Mouse (Mus musculus) erythroblast, adult 5-6 weeks (primary cell): ENCODE results near the gene Trappc12. TPM values are rescaled to one million over a fixed set of nuclear protein-coding genes. Genes with fewer than 3 reads are reported as not detected.
A peak's percentile ranks its signal among the peaks of the same experiment; 100 is the strongest.

Experiments used
- ATAC-seq: replicated peaks from 2 replicates; pipeline ENCODE4 v1.8.0; 2016; ENCODE audit warnings: moderate number of reproducible peaks, mild to moderate bottlenecking, moderate TSS enrichment, inconsistent platforms; ENCODE audit not compliant: poor library complexity, low FRiP score, severe bottlenecking
- total RNA-seq, 2 experiments: library from RNA; stranded (forward) in 1 of 2; stranded (reverse) in 1 of 2; fragments of 150-400 nt in 1 of 2; fragments of 200-764, 138-1000 nt in 1 of 2; gene quantifications; 2 replicates each; pipeline versions ENCODE4 v1.2.3 to v1.2.4; 2015 to 2017; ENCODE audit warnings: low replicate concordance in 2 of 2

Trappc12 gene
- total RNA-seq (2015; ENCODE audit: low replicate concordance) = 6.9 and 13.0 TPM in 2 replicates
- 13.1 and 13.7 TPM in 2 replicates for total RNA-seq (2017; ENCODE audit: low replicate concordance)

GRCm38 (mm10) chr12:28750021-28750633 is at the start of gene Trappc12:
Trappc12 (minus strand) TSS chr12:28750472.
- ATAC-seq = peak; percentile 86

GRCm38 (mm10) chr12:28799798-28800411 is 49.6 kb upstream of the Trappc12 start:
- ATAC-seq = no peak

DNA sequence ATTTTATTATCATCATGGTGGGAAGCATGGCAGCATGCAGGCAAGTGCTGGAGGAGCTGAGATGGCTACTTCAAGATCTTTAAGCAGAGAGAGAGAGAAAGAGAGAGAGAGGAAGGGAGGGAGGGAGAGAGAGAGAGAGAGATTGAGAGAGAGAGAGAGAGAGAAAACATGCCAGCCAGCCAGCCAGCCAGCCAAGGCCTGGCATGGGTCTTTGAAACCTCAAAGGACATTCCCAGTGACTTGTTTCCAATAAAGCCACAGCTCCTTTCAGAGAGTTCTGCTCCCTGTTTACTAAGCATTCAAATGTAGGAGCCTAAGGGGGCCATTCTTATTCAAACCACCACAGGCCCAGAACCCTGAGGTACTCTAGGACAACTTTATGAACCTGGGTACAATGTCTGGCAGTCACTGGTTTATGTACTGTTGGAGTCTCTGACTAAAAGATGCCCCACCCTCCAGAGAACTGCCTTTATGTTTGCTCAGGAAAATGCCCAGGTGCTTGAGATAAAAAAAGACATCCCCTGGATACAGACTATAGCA is 46.7 kb upstream of the Trappc12 start:
- ATAC-seq = no peak

DNA sequence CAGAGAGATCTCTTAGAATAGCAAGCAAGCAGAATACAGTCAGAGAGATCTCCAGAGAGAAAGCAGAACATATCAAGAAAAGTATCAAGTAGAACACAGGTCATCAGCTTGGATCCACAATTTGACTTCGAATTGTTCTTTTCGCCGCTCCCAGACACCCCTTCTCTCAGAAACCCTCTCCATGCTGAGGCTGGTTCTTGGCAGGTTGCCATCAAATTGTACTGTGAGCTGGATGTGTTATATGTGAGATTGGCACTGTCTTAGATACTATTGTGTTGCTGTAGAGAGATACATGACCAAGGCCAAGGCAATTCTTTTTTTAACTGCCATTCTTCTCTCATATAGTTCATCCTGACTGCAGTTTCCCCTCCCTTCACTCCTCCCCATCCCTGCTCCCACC is 44.8 kb upstream of the Trappc12 start:
- no peak for ATAC-seq

DNA sequence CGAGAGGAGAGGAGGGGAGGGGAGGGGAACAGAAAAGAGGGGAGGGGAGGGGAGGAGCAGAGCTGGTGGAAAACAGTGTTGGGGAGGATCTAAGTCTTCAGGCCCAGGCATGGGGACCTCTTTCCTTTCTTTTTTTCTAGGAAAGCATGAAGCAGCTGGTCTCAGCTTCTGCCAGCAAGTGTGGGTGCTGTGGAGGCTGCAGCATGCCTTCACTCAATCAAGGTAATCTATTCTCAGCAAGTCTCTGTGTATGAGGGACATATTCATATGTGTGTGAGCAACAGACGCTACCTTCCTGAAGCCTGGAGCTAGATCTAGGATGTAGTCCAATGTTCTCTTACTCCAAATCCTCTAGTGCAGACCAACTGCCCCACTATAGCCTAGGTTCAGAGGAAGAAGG is 43.4 kb upstream of the Trappc12 start:
- no peak for ATAC-seq

- no peak for ATAC-seq
Measured at GRCm38 (mm10) chr12:28792613-28793012, 42.3 kb upstream of the Trappc12 start.

GRCm38 (mm10) chr12:28786310-28786709 is 36.0 kb upstream of the Trappc12 start:
- no peak for ATAC-seq

DNA sequence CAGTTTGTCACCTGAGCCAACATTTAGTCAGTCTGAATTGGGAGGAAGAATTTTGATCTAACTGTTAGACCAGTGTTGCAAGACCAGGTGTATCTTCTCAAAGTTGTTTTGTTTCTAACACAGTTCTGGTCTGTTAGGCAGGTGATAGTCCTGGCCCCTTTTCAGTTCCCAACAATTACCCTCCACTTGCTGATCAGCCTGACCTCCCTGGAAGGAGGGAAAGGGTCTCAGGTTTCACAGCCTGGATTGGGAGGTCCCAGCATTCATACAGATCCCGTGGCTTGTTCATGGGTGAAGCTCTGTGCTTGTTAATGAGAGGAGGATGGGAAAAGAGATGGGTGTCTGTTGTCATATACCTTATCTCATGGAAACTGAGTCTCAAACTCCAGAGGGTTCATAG is 35.0 kb upstream of the Trappc12 start:
- ATAC-seq = no peak

GRCm38 (mm10) chr12:28784864-28785263 is 34.6 kb upstream of the Trappc12 start:
- ATAC-seq = no peak

GRCm38 (mm10) chr12:28784355-28784754 is 34.1 kb upstream of the Trappc12 start:
- no peak for ATAC-seq

GRCm38 (mm10) chr12:28782637-28783036 is 32.4 kb upstream of the Trappc12 start:
- ATAC-seq = no peak

- no peak for ATAC-seq
Measured at GRCm38 (mm10) chr12:28780180-28780579, 29.9 kb upstream of the Trappc12 start.

GRCm38 (mm10) chr12:28775627-28776026 is 25.4 kb upstream of the Trappc12 start:
- ATAC-seq = no peak

GRCm38 (mm10) chr12:28775120-28775519 is 24.8 kb upstream of the Trappc12 start:
- no peak for ATAC-seq

DNA sequence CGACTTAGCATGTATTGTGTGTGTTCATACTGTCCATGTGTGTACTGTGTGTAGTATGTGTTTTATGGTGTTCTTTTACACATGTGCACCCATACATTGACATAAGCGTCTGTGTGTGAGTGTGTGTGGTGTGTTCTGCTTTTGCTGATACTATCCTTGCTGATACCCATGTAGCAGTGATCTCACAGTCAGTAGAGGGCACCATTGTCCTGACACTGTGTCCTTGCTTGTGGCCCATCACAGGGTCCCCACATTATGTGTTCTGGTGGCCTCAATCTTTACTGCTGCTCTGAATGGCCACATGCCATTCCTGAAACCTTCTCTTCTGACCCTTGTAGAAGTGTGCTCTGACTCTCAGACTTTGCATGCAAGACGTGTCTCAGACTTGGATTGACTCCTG is 23.5 kb upstream of the Trappc12 start:
- ATAC-seq = 0 out of 2 replicates have a peak, but pooled peaks have one; percentile 30

DNA sequence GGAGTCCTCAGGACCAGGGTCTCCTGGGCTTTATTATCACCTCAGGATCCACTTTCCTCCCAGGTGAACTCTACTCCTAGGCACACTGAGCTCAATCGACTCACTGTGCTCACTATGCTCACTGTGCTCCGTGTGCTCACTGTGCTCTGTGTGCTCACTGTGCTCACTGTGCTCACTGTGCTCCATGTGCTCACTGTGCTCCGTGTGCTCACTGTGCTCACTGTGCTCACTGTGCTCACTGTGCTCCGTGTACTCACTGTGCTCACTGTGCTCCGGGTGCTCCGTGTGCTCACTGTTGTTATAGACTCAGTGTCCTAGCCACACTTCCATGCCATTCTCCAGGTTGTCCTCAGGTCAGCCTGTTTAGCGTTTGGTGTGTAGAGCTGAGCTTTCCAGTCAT is 19.7 kb upstream of the Trappc12 start:
- no peak for ATAC-seq

DNA sequence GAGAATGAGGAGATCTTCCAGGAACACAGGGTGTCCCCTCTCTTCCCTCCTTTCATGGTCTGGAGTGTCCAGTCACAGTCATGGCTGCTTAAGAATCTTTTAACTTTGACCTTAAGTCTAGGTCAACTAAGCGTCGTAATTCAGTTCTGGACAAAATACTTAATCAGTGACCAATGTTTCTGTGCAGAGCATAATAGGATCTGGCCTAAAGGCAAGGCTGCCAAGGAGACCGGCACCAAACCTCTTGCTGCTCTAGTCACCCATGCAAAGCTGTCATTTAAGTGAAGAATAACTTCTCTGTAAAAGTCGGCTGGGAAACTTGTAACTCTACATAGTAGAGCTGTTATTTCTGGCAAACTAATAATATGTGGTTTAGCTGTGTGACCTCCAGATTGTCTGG is 5.7 kb upstream of the Trappc12 start:
- ATAC-seq = no peak

GRCm38 (mm10) chr12:28751508-28752263 is 1.4 kb upstream of the Trappc12 start, which contains the start of gene Eipr1:
Eipr1 (plus strand) TSS chr12:28751803.
- peak; percentile 94 for ATAC-seq

- ATAC-seq = no peak
Measured at GRCm38 (mm10) chr12:28750876-28751275, 604 bp upstream of the Trappc12 start.

GRCm38 (mm10) chr12:28743328-28743727 is 6.9 kb downstream of the Trappc12 start:
- no peak for ATAC-seq

- ATAC-seq = no peak
Measured at GRCm38 (mm10) chr12:28735293-28735692, 15.0 kb downstream of the Trappc12 start.
